Mouse (Mus musculus): ENCODE results near the gene Ldoc1. TPM values are rescaled to one million over a fixed set of nuclear protein-coding genes. Genes with fewer than 3 reads are reported as not detected.
A peak's percentile ranks its signal among the peaks of the same experiment; 100 is the strongest.

The Ldoc1 gene
- 9.1 and 12.5 TPM in 2 replicates for polyA plus RNA-seq (2015; fragmentation: Nextera tagmentation; extraction: Ambion mirVana)

- no peak within 1 kb of the TSS for H3K27ac ChIP-seq (replicated peaks)
- H3K36me3 ChIP-seq = no peaks in the 10 kb centered on the region
- no peaks in the 10 kb centered on the region for H3K27me3 ChIP-seq (replicated peaks)
- 0 out of 2 replicates have a peak within 1 kb of the TSS, but pooled peaks have one; percentile 10 for H3K9ac ChIP-seq (replicated peaks)
- WGBS = 35% methylated on average over 34 of the region's 34 CpGs
- H3K4me1 ChIP-seq = no peaks in the 10 kb centered on the region
- H3K9me3 ChIP-seq (replicated peaks) = no peaks in the 10 kb centered on the region
- ATAC-seq (ENCODE audit: low FRiP score) = peak; percentile 63
- peak within 1 kb of the TSS; percentile 35 for H3K4me3 ChIP-seq (replicated peaks)
- H3K4me2 ChIP-seq = peak within 1 kb of the TSS; percentile 62
Measured at GRCm38 (mm10) chrX:61709302-61710033, at the start of gene Ldoc1. Gene Ldoc1, plus strand, starts transcription at chrX:61709497.

GRCm38 (mm10) chrX:61710131-61710530, 834 bp downstream of the Ldoc1 start:
- ATAC-seq (ENCODE audit: low FRiP score) = no peak
- Histone ChIP-seq H3K27ac (replicated peaks) (no peak overlapping the region), H3K4me1 (no peaks in the 10 kb centered on the region), H3K4me3 (replicated peaks) (no peak overlapping the region), H3K9me3 (replicated peaks) (no peaks in the 10 kb centered on the region), H3K36me3 (no peaks in the 10 kb centered on the region), H3K4me2 (peak overlapping the region; percentile 62; the same call in 1 of the 2 replicates), H3K9ac (replicated peaks) (no peak overlapping the region), H3K27me3 (replicated peaks) (no peaks in the 10 kb centered on the region)
- 92% methylated on average over 6 of the region's 7 CpGs for WGBS

GRCm38 (mm10) chrX:61722281-61723028, 13.2 kb downstream of the Ldoc1 start:
- Histone ChIP-seq H3K9me3 (replicated peaks) (no peaks in the 10 kb centered on the region), H3K4me3 (replicated peaks) (no peak overlapping the region), H3K27ac (replicated peaks) (no peak overlapping the region), H3K4me1 (no peaks in the 10 kb centered on the region; the same call in 1 of the 2 replicates), H3K9ac (replicated peaks) (no peak overlapping the region), H3K27me3 (replicated peaks) (no peaks in the 10 kb centered on the region), H3K36me3 (no peaks in the 10 kb centered on the region), H3K4me2 (peak overlapping the region; percentile 42)
- 32% methylated on average over 12 of the region's 12 CpGs for WGBS
- ATAC-seq (ENCODE audit: low FRiP score) = peak; percentile 73

- ATAC-seq (ENCODE audit: low FRiP score) = no peak; the same call in 1 of the 2 replicates
- Histone ChIP-seq H3K27me3 (replicated peaks) (no peaks in the 10 kb centered on the region), H3K36me3 (no peaks in the 10 kb centered on the region), H3K4me3 (replicated peaks) (no peak overlapping the region), H3K9me3 (replicated peaks) (no peaks in the 10 kb centered on the region), H3K4me1 (no peaks in the 10 kb centered on the region; the same call in 1 of the 2 replicates), H3K9ac (replicated peaks) (no peak overlapping the region), H3K4me2 (peak overlapping the region; percentile 42), H3K27ac (replicated peaks) (no peak overlapping the region)
- WGBS = 50% methylated on average over 9 of the region's 9 CpGs
Measured at GRCm38 (mm10) chrX:61723029-61723980, 14.0 kb downstream of the Ldoc1 start.

- Histone ChIP-seq H3K27me3 (replicated peaks) (no peaks in the 10 kb centered on the region), H3K36me3 (no peaks in the 10 kb centered on the region), H3K4me3 (replicated peaks) (no peak overlapping the region), H3K9ac (replicated peaks) (no peak overlapping the region), H3K4me2 (no peak overlapping the region), H3K27ac (replicated peaks) (no peak overlapping the region), H3K9me3 (replicated peaks) (no peaks in the 10 kb centered on the region), H3K4me1 (no peaks in the 10 kb centered on the region)
- no peak for ATAC-seq (ENCODE audit: low FRiP score)
- 52% methylated on average over 2 of the region's 2 CpGs for WGBS
Measured at GRCm38 (mm10) chrX:61727516-61728310, 18.4 kb downstream of the Ldoc1 start.

All from neural tube, embryonic 15.5 days (tissue).